ENCODE assay signal across 9 mouse cellular contexts in genomic region chr1:104993905-104994611, GRCm38 (mm10).
DNase-seq lines count a peak whose midpoint lies in the region; ATAC-seq and TF ChIP-seq lines count a peak whose summit lies in the region.
"Had no signal": no experiment of that assay in that cellular context is flagged by ENCODE, and none has a peak within 500 bp of the region (broad histone marks: within the 10 kb centered on the region; RNA-seq: fewer than 3 reads in every experiment).

No protein-coding gene starts in this region.

- H3K27ac ChIP-seq in lung, embryonic 14.5 days (ENCODE audit: low read depth): no peak overlapping the region
- H3K27ac ChIP-seq in embryonic facial prominence, embryonic 12.5 days: no peak overlapping the region
- H3K27ac ChIP-seq in hindbrain, embryonic 11.5 days (ENCODE audit: low read depth, low read length): no peak overlapping the region
- no peak overlapping the region for H3K27ac ChIP-seq in limb, embryonic 14.5 days (replicated peaks; ENCODE audit: low read depth, low read length)
- no peak overlapping the region for H3K27ac ChIP-seq in neural tube, embryonic 12.5 days

- WGBS in lung, embryonic 14.5 days: 7% methylated on average over 51 of the region's 51 CpGs
- WGBS in embryonic facial prominence, embryonic 12.5 days: 7% methylated on average over 51 of the region's 51 CpGs
- 10% methylated on average over 48 of the region's 51 CpGs for WGBS in hindbrain, embryonic 11.5 days
- 10% methylated on average over 51 of the region's 51 CpGs for WGBS in limb, embryonic 14.5 days
- WGBS in neural tube, embryonic 12.5 days: 7% methylated on average over 51 of the region's 51 CpGs

- H3K9ac ChIP-seq in lung, embryonic 14.5 days: peak overlapping the region; percentile 51
- peak overlapping the region; percentile 38 for H3K9ac ChIP-seq in embryonic facial prominence, embryonic 12.5 days
- H3K9ac ChIP-seq in hindbrain, embryonic 11.5 days (ENCODE audit: low read depth, low read length): peak overlapping the region; percentile 74
- peak overlapping the region; percentile 64 for H3K9ac ChIP-seq in limb, embryonic 14.5 days (ENCODE audit: low read depth, low read length, severe bottlenecking)
- H3K9ac ChIP-seq in neural tube, embryonic 12.5 days: peak overlapping the region; percentile 59

- TF ChIP-seq POLR2A in limb, embryonic 14.5 days (IDR thresholded peaks at IDR 0.05; ENCODE audit: borderline replicate concordance, extremely low read depth, insufficient read depth, insufficient read length): no peak

- no peaks in the 10 kb centered on the region for H3K36me3 ChIP-seq in lung, embryonic 14.5 days (ENCODE audit: insufficient read depth)
- no peaks in the 10 kb centered on the region for H3K36me3 ChIP-seq in embryonic facial prominence, embryonic 12.5 days
- no peaks in the 10 kb centered on the region for H3K36me3 ChIP-seq in hindbrain, embryonic 11.5 days (ENCODE audit: control insufficient read depth, insufficient read depth, low read length)
- no peaks in the 10 kb centered on the region for H3K36me3 ChIP-seq in limb, embryonic 14.5 days (ENCODE audit: control insufficient read depth, insufficient read depth, low read length)
- H3K36me3 ChIP-seq in neural tube, embryonic 12.5 days: no peaks in the 10 kb centered on the region

- H3K9me3 ChIP-seq in lung, embryonic 14.5 days (ENCODE audit: low read depth, low read length): no peaks in the 10 kb centered on the region
- H3K9me3 ChIP-seq in embryonic facial prominence, embryonic 12.5 days: no peaks in the 10 kb centered on the region
- H3K9me3 ChIP-seq in hindbrain, embryonic 11.5 days (ENCODE audit: control insufficient read depth, low read length): no peaks in the 10 kb centered on the region
- no peaks in the 10 kb centered on the region for H3K9me3 ChIP-seq in limb, embryonic 14.5 days (ENCODE audit: control insufficient read depth, low read length)
- no peaks in the 10 kb centered on the region for H3K9me3 ChIP-seq in neural tube, embryonic 12.5 days

- H3K4me3 ChIP-seq in lung, embryonic 14.5 days (ENCODE audit: low read depth, low read length): peak overlapping the region; percentile 43
- peak overlapping the region; percentile 38 for H3K4me3 ChIP-seq in embryonic facial prominence, embryonic 12.5 days
- peak overlapping the region; percentile 42 for H3K4me3 ChIP-seq in hindbrain, embryonic 11.5 days (ENCODE audit: low read depth, low read length)
- peak overlapping the region; percentile 45 for H3K4me3 ChIP-seq in limb, embryonic 14.5 days (replicated peaks; ENCODE audit: low read length)
- H3K4me3 ChIP-seq in neural tube, embryonic 12.5 days: peak overlapping the region; percentile 46
- H3K4me3 ChIP-seq: myocyte had no signal

- no peaks in the 10 kb centered on the region for H3K27me3 ChIP-seq in lung, embryonic 14.5 days (ENCODE audit: insufficient read depth, low read length)
- H3K27me3 ChIP-seq in embryonic facial prominence, embryonic 12.5 days: 0 out of 2 replicates have a peak, but pooled peaks cover 5% of the 10 kb centered on the region
- no peaks in the 10 kb centered on the region for H3K27me3 ChIP-seq in hindbrain, embryonic 11.5 days (ENCODE audit: control insufficient read depth, insufficient read depth, low read length)
- H3K27me3 ChIP-seq in limb, embryonic 14.5 days (ENCODE audit: control insufficient read depth, insufficient read depth, low read length): no peaks in the 10 kb centered on the region; the same call in 1 of the 2 replicates
- H3K27me3 ChIP-seq in neural tube, embryonic 12.5 days (replicated peaks): no peaks in the 10 kb centered on the region

- ATAC-seq in lung, embryonic 14.5 days (ENCODE audit: insufficient read depth): peak; percentile 95
- ATAC-seq in embryonic facial prominence, embryonic 12.5 days (ENCODE audit: insufficient number of reproducible peaks, insufficient read depth, low FRiP score, low TSS enrichment): peak; percentile 81; the same call in 1 of the 2 replicates
- peak; percentile 84 for ATAC-seq in hindbrain, embryonic 11.5 days (ENCODE audit: low FRiP score)
- ATAC-seq in limb, embryonic 14.5 days (ENCODE audit: low FRiP score, low read depth): peak; percentile 76; the same call in 1 of the 2 replicates
- ATAC-seq in neural tube, embryonic 12.5 days (ENCODE audit: low FRiP score, low read depth): peak; percentile 88

- H3K4me2 ChIP-seq in lung, embryonic 14.5 days: peak overlapping the region; percentile 86
- H3K4me2 ChIP-seq in embryonic facial prominence, embryonic 12.5 days (replicated peaks): peak overlapping the region; percentile 86
- peak overlapping the region; percentile 74 for H3K4me2 ChIP-seq in hindbrain, embryonic 11.5 days (replicated peaks; ENCODE audit: low read depth, low read length)
- H3K4me2 ChIP-seq in limb, embryonic 14.5 days (replicated peaks; ENCODE audit: low read depth, low read length, severe bottlenecking): peak overlapping the region; percentile 79
- peak overlapping the region; percentile 84 for H3K4me2 ChIP-seq in neural tube, embryonic 12.5 days (replicated peaks)

- peak; percentile 45 for DNase-seq in lung, embryonic 14.5 days
- DNase-seq in lung, postnatal 25 days (ENCODE audit: low spot score): no peak
- DNase-seq in hindbrain, embryonic 11.5 days (ENCODE audit: low spot score): peak; percentile 66
- no peak for DNase-seq in limb, embryonic 14.5 days (ENCODE audit: low spot score)
- DNase-seq in adipocyte (ENCODE audit: low spot score): no peak
- no peak for DNase-seq in frontal cortex, postnatal 36 days (ENCODE audit: low spot score in 2 of 2)

- no peaks in the 10 kb centered on the region for H3K4me1 ChIP-seq in lung, embryonic 14.5 days (ENCODE audit: insufficient read depth)
- H3K4me1 ChIP-seq in embryonic facial prominence, embryonic 12.5 days: no peaks in the 10 kb centered on the region
- no peaks in the 10 kb centered on the region for H3K4me1 ChIP-seq in hindbrain, embryonic 11.5 days (replicated peaks; ENCODE audit: control insufficient read depth, insufficient read depth, low read length)
- no peaks in the 10 kb centered on the region for H3K4me1 ChIP-seq in limb, embryonic 14.5 days (ENCODE audit: control insufficient read depth, insufficient read depth, low read length)
- H3K4me1 ChIP-seq in neural tube, embryonic 12.5 days: no peaks in the 10 kb centered on the region

- TF ChIP-seq CTCF in lung, embryonic 14.5 days (IDR thresholded peaks at IDR 0.05; ENCODE audit: low read depth): no peak

Comparison
In these comparisons a context has a peak if more than half of its experiments do, and no peak if none do; other contexts are left out.
1. DNase-seq: peak in lung, embryonic 14.5 days (single experiment) and hindbrain, embryonic 11.5 days (single experiment); none in lung, postnatal 25 days (single experiment), limb, embryonic 14.5 days (single experiment), adipocyte (single experiment) and frontal cortex, postnatal 36 days (0 of 2).
2. Peak in every context shown above with its lines, with median percentiles within 50 percentile points of each other: ATAC-seq, H3K4me2 ChIP-seq, H3K4me3 ChIP-seq and H3K9ac ChIP-seq.